Mouse (Mus musculus) ovary, postnatal 14 days (tissue): ENCODE results near the gene Plcb2.
A peak's percentile ranks its signal among the peaks of the same experiment; 100 is the strongest.

Experiments used
- DNase-seq: peaks from one replicate; pipeline ENCODE4 v3.0.0; 2022; ENCODE audit warnings: low spot score

Gene Plcb2

GRCm38 (mm10) chr2:118728337-118728736, at the start of gene Plcb2:
Gene Plcb2, minus strand, starts transcription at chr2:118728438.
- DNase-seq: no peak

GRCm38 (mm10) chr2:118776295-118776694, 48.1 kb upstream of the Plcb2 start:
- no peak for DNase-seq

- DNase-seq: no peak
Observed at GRCm38 (mm10) chr2:118775846-118776245, 47.6 kb upstream of the Plcb2 start.

GRCm38 (mm10) chr2:118775396-118775795, 47.2 kb upstream of the Plcb2 start:
- DNase-seq: no peak

GRCm38 (mm10) chr2:118774536-118774935, 46.3 kb upstream of the Plcb2 start:
- no peak for DNase-seq

- DNase-seq: no peak
Observed at GRCm38 (mm10) chr2:118772158-118772874, 44.1 kb upstream of the Plcb2 start, which contains the start of gene Phgr1. Gene Phgr1, plus strand, starts transcription at chr2:118772769.

GRCm38 (mm10) chr2:118766041-118767033, 38.1 kb upstream of the Plcb2 start:
- DNase-seq: no peak

GRCm38 (mm10) chr2:118764875-118765274, 36.6 kb upstream of the Plcb2 start:
- DNase-seq: no peak

- DNase-seq: no peak
Observed at GRCm38 (mm10) chr2:118764094-118764831, 36.0 kb upstream of the Plcb2 start.

GRCm38 (mm10) chr2:118763469-118763868, 35.2 kb upstream of the Plcb2 start:
- DNase-seq: no peak

- no peak for DNase-seq
Observed at GRCm38 (mm10) chr2:118762784-118763148, 34.5 kb upstream of the Plcb2 start.

- DNase-seq: peak; percentile 78
Observed at GRCm38 (mm10) chr2:118761906-118762783, 33.9 kb upstream of the Plcb2 start, which contains the start of gene Ccdc9b. Gene Ccdc9b, minus strand, starts transcription at chr2:118762661.

GRCm38 (mm10) chr2:118761358-118761757, 33.1 kb upstream of the Plcb2 start:
- no peak for DNase-seq

- no peak for DNase-seq
Observed at GRCm38 (mm10) chr2:118760311-118761025, 32.2 kb upstream of the Plcb2 start.

GRCm38 (mm10) chr2:118759828-118760227, 31.6 kb upstream of the Plcb2 start:
- no peak for DNase-seq

- DNase-seq: no peak
Observed at GRCm38 (mm10) chr2:118756103-118756502, 27.9 kb upstream of the Plcb2 start.

- no peak for DNase-seq
Observed at GRCm38 (mm10) chr2:118755407-118755806, 27.2 kb upstream of the Plcb2 start.

- DNase-seq: no peak
Observed at GRCm38 (mm10) chr2:118754143-118754542, 25.9 kb upstream of the Plcb2 start.

GRCm38 (mm10) chr2:118752792-118753108, 24.5 kb upstream of the Plcb2 start:
- no peak for DNase-seq
